Mouse (Mus musculus): ENCODE data around the gene Mrpl23. TPM values are rescaled to one million over a fixed set of nuclear protein-coding genes. Genes with fewer than 3 reads are reported as not detected.
A peak's percentile ranks its signal among the peaks of the same experiment; 100 is the strongest.

Mrpl23 gene
- polyA plus RNA-seq, 1 experiment from 2014 or later: 15.9 TPM

- no peaks in the 10 kb centered on the region for H3K27me3 ChIP-seq
- H3K36me3 ChIP-seq (replicated peaks): peaks cover 10% of the 10 kb centered on the region
- H3K4me1 ChIP-seq: peaks cover 30% of the 10 kb centered on the region
- no peak for ATAC-seq (ENCODE audit: low FRiP score)
- 67% methylated on average over 8 of the region's 8 CpGs for WGBS
- no peaks in the 10 kb centered on the region for H3K9me3 ChIP-seq
- no peak overlapping the region for H3K4me3 ChIP-seq (replicated peaks)
- H3K9ac ChIP-seq: no peak overlapping the region
- H3K4me2 ChIP-seq: no peak overlapping the region
- H3K27ac ChIP-seq: no peak overlapping the region
These were observed 7.3 kb downstream of the Mrpl23 start for GRCm38 (mm10) chr7:142539828-142540227.

GRCm38 (mm10) chr7:142542771-142543303, 10.4 kb downstream of the Mrpl23 start:
- Histone ChIP-seq H3K4me3 (replicated peaks) (no peak overlapping the region), H3K36me3 (replicated peaks) (0 out of 2 replicates have a peak, but pooled peaks cover 6% of the 10 kb centered on the region), H3K4me2 (no peak overlapping the region), H3K9me3 (no peaks in the 10 kb centered on the region), H3K9ac (no peak overlapping the region), H3K27me3 (no peaks in the 10 kb centered on the region), H3K4me1 (peaks cover 28% of the 10 kb centered on the region), H3K27ac (peak overlapping the region; percentile 42; the same call in 1 of the 2 replicates)
- ATAC-seq (ENCODE audit: low FRiP score): no peak
- WGBS: 36% methylated on average over 11 of the region's 11 CpGs

- Histone ChIP-seq H3K4me2 (no peak overlapping the region), H3K27ac (no peak overlapping the region), H3K27me3 (no peaks in the 10 kb centered on the region), H3K4me1 (peaks cover 19% of the 10 kb centered on the region), H3K4me3 (replicated peaks) (no peak overlapping the region), H3K36me3 (replicated peaks) (0 out of 2 replicates have a peak, but pooled peaks cover 2% of the 10 kb centered on the region), H3K9ac (no peak overlapping the region), H3K9me3 (no peaks in the 10 kb centered on the region)
- 79% methylated on average over 7 of the region's 7 CpGs for WGBS
- no peak for ATAC-seq (ENCODE audit: low FRiP score)
These were observed 13.5 kb downstream of the Mrpl23 start for GRCm38 (mm10) chr7:142545967-142546366.

DNA sequence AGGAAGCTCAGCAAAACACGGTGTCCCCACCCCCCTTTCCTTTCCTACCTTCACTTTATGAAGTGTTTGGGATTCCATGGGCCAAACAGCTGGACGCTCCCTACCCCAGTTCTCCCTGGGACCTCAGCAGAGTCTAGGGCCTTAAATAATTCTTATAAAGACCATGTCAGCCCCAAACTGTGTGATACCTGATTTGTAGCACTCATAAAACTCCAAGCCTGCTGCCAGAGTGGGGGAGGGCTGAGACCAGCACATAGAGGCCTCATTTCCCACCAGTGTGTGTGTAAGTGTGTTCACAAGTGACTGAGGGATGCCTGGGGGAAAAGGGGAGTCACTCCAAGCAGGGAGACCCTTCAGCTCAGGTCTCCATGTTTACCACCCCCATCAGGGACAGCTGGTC, 15.4 kb downstream of the Mrpl23 start:
- H3K27ac ChIP-seq: no peak overlapping the region
- no peak for ATAC-seq (ENCODE audit: low FRiP score)
- WGBS: 55% methylated on average over 2 of the region's 2 CpGs

DNA sequence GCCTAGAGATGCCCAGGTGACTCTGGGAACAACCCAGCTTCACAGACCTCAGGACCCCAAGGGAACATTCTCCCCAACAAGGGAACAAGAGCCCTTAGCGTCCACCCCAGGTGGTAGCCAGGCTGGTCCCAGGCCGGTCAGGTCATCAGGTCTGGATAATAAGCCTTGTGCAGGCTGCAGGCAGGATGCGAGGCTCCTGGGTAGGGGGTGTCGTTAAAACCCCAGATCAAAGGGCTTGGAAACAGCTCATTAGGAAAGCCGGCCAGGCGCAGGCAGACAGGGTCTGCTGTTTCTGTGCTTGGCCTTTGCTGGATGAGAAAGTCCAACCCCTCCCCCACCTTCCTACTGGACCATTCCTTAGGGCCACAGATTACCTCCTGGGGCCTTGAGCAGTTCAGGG, 16.2 kb downstream of the Mrpl23 start:
- H3K4me1 ChIP-seq: peaks cover 13% of the 10 kb centered on the region; the same call in 1 of the 2 replicates
- no peak for ATAC-seq (ENCODE audit: low FRiP score)
- H3K36me3 ChIP-seq (replicated peaks): no peaks in the 10 kb centered on the region
- H3K27me3 ChIP-seq: no peaks in the 10 kb centered on the region
- no peaks in the 10 kb centered on the region for H3K9me3 ChIP-seq
- no peak overlapping the region for H3K4me2 ChIP-seq
- H3K9ac ChIP-seq: no peak overlapping the region
- H3K4me3 ChIP-seq (replicated peaks): no peak overlapping the region
- no peak overlapping the region for H3K27ac ChIP-seq
- WGBS: 11% methylated on average over 6 of the region's 6 CpGs

More for the DNA sequence above, 15.4 kb downstream of the Mrpl23 start:
- H3K4me1 ChIP-seq: peaks cover 12% of the 10 kb centered on the region
- no peaks in the 10 kb centered on the region for H3K9me3 ChIP-seq
- no peak overlapping the region for H3K4me3 ChIP-seq (replicated peaks)
- no peak overlapping the region for H3K4me2 ChIP-seq
- H3K36me3 ChIP-seq (replicated peaks): no peaks in the 10 kb centered on the region
- no peaks in the 10 kb centered on the region for H3K27me3 ChIP-seq
- no peak overlapping the region for H3K9ac ChIP-seq

- peaks cover 24% of the 10 kb centered on the region for H3K4me1 ChIP-seq
- WGBS: 88% methylated on average over 10 of the region's 10 CpGs
- H3K9me3 ChIP-seq: no peaks in the 10 kb centered on the region
- no peak overlapping the region for H3K4me2 ChIP-seq
- no peak overlapping the region for H3K27ac ChIP-seq
- no peaks in the 10 kb centered on the region for H3K36me3 ChIP-seq (replicated peaks)
- no peaks in the 10 kb centered on the region for H3K27me3 ChIP-seq
- no peak overlapping the region for H3K9ac ChIP-seq
- no peak overlapping the region for H3K4me3 ChIP-seq (replicated peaks)
- ATAC-seq (ENCODE audit: low FRiP score): no peak
These were observed 17.7 kb downstream of the Mrpl23 start for GRCm38 (mm10) chr7:142549941-142550763.

GRCm38 (mm10) chr7:142550935-142551373, 18.5 kb downstream of the Mrpl23 start:
- Histone ChIP-seq H3K27ac (no peak overlapping the region), H3K4me2 (no peak overlapping the region), H3K9ac (no peak overlapping the region), H3K4me1 (peaks cover 24% of the 10 kb centered on the region), H3K4me3 (replicated peaks) (no peak overlapping the region), H3K27me3 (no peaks in the 10 kb centered on the region), H3K36me3 (replicated peaks) (no peaks in the 10 kb centered on the region), H3K9me3 (no peaks in the 10 kb centered on the region)
- no peak for ATAC-seq (ENCODE audit: low FRiP score)
- WGBS: 87% methylated on average over 14 of the region's 14 CpGs

- WGBS: 93% methylated on average over 5 of the region's 5 CpGs
These were observed 19.2 kb downstream of the Mrpl23 start for GRCm38 (mm10) chr7:142551691-142552090.

DNA sequence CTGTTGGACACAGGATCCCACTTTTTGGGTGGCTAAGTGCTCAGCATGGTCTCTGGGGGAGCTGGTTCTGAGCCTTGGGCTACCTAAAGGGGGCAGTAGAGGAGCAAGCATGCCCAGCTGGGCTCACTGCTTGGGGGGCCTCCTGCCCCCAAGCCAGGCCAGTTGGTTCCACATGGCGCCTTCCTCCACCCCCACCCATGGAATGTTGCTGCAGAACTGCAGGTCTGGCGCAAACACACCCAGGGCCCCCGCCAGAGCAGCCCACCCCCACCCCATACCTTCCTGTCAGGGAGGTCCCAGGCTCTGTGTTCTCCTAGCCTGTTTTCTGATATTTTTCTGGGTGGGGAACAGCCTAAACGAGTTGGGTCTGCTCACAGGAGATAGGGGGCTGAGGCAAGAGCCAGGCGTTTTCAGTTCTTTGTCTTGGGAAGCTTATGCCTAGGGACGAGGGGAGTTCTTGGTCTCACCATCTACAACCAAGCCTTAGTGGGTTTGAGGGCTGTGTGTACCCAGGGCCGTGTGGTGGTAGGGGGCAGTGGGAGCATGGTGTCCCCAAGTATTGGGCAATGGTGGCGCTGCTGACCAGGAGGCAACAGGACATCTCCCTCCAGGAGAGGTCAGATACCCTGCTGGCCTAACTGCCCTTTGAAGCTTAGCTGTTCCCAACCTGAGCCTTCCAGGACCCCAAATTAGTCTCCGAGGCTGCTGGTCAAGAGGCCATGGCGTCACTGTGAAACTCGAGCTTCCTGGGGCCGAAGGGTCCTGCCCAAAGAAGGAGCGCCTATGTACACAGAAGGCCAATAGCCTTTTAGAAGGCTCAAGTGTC, 20.3 kb downstream of the Mrpl23 start:
- H3K4me3 ChIP-seq (replicated peaks): no peak overlapping the region
- H3K9ac ChIP-seq: no peak overlapping the region
- H3K27ac ChIP-seq: 0 out of 2 replicates have a peak overlapping the region, but pooled peaks have one; percentile 50
- H3K27me3 ChIP-seq: no peaks in the 10 kb centered on the region
- no peaks in the 10 kb centered on the region for H3K36me3 ChIP-seq (replicated peaks)
- H3K4me1 ChIP-seq: peaks cover 30% of the 10 kb centered on the region
- no peak overlapping the region for H3K4me2 ChIP-seq
- no peak for ATAC-seq (ENCODE audit: low FRiP score)
- WGBS: 58% methylated on average over 13 of the region's 13 CpGs
- no peaks in the 10 kb centered on the region for H3K9me3 ChIP-seq

More at GRCm38 (mm10) chr7:142551691-142552090, 19.2 kb downstream of the Mrpl23 start:
- Histone ChIP-seq H3K27ac (no peak overlapping the region), H3K4me2 (no peak overlapping the region), H3K4me1 (peaks cover 24% of the 10 kb centered on the region), H3K36me3 (replicated peaks) (no peaks in the 10 kb centered on the region), H3K27me3 (no peaks in the 10 kb centered on the region), H3K4me3 (replicated peaks) (no peak overlapping the region), H3K9me3 (no peaks in the 10 kb centered on the region), H3K9ac (no peak overlapping the region)
- no peak for ATAC-seq (ENCODE audit: low FRiP score)

GRCm38 (mm10) chr7:142553417-142554335, 21.2 kb downstream of the Mrpl23 start:
- H3K9me3 ChIP-seq: no peaks in the 10 kb centered on the region
- H3K27ac ChIP-seq: peak overlapping the region; percentile 60; the same call in 1 of the 2 replicates
- ATAC-seq (ENCODE audit: low FRiP score): no peak
- H3K27me3 ChIP-seq: no peaks in the 10 kb centered on the region
- H3K4me2 ChIP-seq: no peak overlapping the region
- H3K36me3 ChIP-seq (replicated peaks): no peaks in the 10 kb centered on the region
- 41% methylated on average over 11 of the region's 11 CpGs for WGBS
- H3K4me1 ChIP-seq: peaks cover 27% of the 10 kb centered on the region
- no peak overlapping the region for H3K9ac ChIP-seq
- no peak overlapping the region for H3K4me3 ChIP-seq (replicated peaks)

- 63% methylated on average over 1 of the region's 1 CpGs for WGBS
- Histone ChIP-seq H3K36me3 (replicated peaks) (no peaks in the 10 kb centered on the region), H3K9ac (peak overlapping the region; percentile 27; the same call in 1 of the 2 replicates), H3K4me2 (no peak overlapping the region), H3K9me3 (no peaks in the 10 kb centered on the region), H3K4me3 (replicated peaks) (no peak overlapping the region), H3K27ac (peak overlapping the region; percentile 60; the same call in 1 of the 2 replicates), H3K27me3 (no peaks in the 10 kb centered on the region), H3K4me1 (peaks cover 27% of the 10 kb centered on the region)
- no peak for ATAC-seq (ENCODE audit: low FRiP score)
These were observed 22.1 kb downstream of the Mrpl23 start for GRCm38 (mm10) chr7:142554625-142555024.

All from forebrain, embryonic 12.5 days (tissue).